Mouse (Mus musculus): ENCODE measurements at regions not wholly inside any gene's neighbourhood (a gene's known extent, or its start where the extent isn't known, plus 50 kb on each side); places are given as distances from the start of the nearest gene placed in this dataset.

DNA sequence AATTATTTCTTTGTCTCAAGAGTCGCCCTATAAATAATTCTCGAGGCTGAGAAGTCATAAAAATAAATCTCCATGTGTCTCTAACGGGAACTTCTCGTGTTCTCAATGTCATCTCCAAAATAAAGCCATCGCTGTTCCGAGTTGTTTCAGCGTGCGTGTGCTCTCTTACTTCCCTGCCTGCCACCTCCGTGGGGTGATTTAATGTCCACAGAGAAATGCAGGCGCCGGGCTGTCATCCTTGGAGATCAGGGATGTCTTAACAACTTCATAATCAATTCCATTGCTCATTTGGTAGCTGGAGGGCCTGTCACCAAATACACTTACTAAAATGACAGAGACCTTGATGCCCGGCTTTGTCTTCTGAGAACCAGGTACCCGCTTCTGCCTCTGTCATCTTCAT lies 161.8 kb downstream of the Pmp22 start:
- no peak for DNase-seq

DNA sequence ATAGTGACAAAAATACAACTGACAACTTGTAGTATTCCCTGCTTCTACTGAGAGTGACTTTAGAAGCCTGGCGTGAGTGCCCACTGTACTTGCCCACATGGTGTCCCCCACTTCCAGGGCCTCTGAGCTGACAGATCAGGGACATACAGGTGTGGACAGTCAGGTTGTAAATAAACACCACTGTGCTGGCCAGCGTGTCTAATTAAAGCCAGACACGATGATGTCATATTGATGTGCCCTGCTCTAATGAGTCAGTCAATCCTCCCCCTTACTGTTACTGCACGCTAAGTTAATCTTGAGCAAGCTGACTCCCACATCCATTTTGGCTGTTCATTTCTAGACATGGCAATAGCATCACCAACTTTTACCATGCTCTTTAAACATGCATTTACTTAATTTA lies 164.7 kb downstream of the Pmp22 start:
- DNase-seq: no peak

DNA sequence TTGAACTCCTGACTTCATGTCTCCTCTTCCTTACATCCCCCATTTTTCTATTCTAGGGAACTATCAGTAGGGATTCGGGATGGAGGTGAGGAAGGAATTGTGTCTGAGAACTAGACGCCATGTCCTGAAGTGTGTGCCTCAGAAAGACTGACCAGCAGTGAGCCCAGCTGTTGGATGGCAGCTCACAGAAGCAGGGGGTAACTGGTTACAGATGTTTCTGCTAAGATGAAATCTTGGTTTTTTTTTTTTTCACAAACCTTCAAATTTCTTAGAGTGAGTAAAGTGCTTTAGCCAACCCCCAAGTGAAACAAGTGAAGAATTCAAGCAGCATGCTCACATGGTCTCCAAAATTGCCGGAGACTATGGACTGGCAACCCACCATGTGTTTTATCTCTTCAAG lies 165.7 kb downstream of the Pmp22 start:
- DNase-seq: no peak

DNA sequence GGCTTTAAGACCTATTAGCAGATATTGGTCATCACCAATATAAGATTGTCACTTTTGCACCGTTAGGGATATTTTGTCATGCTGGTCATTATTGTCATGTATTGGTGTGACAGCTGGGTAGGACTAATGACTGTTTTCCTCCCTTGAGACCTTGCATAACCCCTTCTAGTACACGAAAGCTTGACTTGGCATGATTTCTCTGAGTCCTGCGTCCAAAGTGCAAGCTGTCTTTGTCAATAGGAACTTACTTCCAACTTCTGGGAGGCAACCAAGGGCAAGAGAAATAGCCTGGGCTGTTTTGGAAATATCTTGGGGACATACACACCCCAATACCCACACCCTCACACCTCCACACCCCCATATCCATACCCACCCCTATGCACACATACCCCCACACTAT lies 167.7 kb downstream of the Pmp22 start:
- no peak for DNase-seq

DNA sequence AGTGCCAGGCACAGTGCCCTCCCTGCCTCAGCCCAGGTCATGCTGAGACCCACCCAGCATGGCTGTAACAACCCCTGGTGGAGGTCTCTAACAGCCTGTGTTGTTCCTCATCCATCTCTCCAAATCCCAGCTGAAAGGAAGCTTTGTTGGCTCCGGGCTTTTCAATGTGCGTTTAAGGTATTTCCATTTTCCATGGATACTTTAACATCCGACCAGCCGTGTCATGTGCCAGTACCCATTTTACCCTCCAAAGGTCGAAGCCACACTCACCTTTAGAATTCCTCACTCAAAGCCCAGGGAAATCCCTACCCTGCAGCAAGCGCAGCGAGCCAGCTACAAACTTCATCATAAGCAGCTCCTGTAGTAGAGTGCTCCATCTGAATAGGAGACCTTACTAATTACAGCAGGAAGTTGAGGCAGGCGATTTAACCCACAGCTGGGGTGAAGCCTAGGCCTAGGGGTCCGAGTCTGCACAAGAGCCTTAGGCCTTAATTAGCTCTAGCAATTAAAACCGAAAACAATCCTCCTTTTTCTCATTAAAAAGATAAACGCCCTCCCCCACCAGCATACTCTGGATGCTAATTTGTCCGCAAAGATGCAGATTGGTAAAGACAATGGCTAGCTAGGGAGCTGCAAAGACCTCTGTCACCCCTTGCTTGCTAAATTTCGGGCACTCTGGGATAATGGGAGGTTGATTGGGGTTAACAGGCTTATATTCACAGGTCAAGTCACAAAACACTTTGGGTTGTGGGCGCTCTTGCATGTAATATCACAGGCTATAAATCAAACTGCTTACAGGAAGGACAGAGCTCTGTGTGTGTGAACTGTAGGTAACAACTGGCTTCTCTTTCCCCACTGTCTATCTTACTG lies 171.2 kb downstream of the Pmp22 start:
- DNase-seq: no peak

DNA sequence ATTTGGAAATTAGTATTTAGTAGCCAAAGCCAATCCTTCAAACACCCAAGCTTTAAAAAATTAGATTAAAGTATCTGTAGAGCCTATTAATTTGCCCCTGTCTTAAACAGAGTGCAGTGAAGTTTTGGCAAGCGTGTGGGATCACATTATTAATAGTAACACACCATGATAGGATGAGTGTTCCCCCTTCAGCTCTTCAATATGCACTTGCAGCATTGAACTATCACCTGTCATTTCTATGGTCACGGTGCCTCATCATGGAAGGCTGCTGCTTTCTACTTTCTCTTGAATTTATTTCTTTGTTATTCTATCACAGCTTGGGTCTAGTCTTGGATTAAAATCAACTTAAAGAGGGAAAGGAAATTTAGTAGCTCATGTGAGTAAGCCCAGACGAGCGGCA lies 196.4 kb downstream of the Pmp22 start:
- no peak for DNase-seq

DNA sequence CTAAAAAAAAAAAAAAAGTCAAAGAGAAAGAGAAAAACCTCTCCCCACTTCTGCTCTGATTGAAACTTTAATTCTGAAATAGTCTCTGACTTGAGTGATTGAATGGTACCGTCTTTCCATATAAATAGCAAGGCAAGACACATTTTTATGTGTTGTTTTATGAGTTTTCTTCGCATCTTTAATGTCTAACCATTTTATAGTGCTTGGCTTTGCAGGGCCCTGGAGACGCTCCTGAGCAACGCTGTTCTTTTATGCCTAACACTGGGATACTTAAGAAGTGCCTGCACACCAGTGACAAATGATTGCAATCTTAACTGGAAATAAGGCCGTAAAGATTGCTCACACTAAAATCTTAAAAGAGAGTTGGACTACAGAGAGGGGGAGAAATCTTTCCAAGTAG lies 198.1 kb downstream of the Pmp22 start:
- DNase-seq: no peak

DNA sequence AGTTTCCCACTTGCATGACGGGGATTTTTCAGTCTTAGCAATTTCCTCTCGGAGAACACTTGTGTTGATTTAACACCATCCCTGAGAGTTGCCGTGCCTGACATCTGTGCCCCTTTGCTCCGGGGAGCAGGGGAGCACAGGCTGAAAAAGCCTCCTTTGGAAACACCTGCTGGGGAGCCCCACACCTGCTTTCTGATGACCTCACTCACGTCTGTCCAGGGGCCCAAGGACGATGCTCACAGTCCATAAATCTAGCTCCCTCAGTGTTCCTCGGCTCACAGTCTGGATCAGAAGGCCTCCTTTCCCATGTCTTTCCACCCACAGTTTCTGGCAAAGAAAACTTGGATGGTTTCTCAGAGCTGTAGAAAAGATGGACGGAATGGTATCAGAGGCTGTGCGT lies 208.7 kb downstream of the Pmp22 start:
- no peak for DNase-seq

DNA sequence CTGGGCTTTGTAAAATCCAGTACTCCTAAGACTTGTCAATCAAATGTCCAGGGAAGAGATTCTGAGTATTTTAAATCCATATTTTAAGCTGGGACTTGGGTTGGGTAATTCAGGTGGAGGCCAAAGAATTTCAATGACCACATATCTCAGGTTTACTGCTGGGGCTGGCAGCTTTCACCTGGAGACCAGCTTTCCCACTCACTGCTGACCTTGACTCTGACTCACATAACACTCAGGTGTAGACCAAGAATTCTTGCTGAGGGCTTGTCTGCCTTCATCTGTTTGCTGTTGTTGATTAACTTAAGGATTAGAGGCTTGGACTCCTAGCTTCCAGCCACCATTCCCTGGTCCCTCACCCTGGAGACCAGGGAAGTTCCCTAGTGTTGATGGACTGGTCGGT lies 209.5 kb downstream of the Pmp22 start:
- no peak for DNase-seq

DNA sequence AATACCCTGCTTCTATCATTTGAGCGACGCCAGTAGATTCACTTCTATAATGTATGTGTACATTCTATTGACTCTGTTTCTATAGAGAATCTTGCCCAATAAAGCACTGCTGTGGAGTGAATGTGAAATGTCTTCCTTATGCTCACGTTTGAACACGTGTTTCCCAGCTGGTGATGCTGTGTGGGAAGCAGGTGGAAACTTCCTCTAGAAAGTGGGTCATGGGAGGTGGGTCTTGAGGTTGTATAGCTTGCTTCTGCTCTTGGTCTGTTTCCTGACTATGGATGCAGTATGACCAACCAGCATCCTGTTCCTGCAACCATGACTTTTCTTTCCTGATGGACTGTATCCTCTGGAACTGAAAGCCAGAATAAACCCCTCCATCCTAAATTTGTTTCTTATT lies 216.9 kb downstream of the Pmp22 start:
- no peak for DNase-seq

DNA sequence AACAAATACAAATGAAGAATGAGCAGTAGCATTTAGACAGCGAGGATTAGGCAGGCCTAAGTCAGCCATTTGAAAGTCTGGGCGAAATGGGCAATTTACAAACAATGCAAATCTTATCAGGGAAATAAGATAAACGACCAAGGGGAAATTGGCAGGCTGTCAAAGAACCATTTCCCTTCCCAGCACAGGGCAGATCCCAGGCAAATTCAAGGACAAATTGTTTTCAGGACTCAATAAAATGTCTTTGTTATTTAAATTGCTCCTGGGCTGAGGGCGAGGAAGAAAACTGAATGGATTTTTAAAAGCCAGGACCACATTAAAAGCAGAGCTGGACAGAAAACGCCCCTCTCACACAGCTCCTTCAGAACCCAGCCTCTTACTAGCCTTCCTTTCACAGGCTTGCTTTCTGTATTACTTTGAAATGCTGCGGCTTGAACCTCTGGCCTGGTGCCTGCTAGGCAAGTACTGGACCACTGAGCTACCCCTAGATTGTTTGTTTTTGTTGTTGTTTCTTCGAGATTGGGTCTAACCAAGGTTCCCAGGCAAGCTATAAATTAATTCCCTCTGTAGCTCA lies 221.4 kb downstream of the Pmp22 start:
- no peak for DNase-seq

DNA sequence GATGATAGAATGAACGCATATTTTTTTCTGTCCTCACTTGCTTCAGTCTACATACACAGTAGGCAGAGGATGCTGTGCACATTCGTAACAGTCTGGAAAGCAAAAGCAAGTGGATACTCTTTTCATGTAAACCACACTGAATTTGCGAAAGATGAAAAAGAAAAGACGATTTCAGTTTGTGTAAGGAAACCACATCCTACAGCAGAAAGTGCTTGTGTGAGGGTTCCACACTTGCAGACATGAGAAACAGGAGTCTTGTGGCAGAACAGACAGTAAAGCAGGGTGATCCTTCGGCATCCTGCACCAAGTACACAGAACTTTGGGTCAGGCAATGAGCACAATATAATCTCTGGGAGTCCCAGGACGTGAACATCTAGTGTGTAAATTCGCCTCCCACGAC lies 223.2 kb downstream of the Pmp22 start:
- no peak for DNase-seq

DNA sequence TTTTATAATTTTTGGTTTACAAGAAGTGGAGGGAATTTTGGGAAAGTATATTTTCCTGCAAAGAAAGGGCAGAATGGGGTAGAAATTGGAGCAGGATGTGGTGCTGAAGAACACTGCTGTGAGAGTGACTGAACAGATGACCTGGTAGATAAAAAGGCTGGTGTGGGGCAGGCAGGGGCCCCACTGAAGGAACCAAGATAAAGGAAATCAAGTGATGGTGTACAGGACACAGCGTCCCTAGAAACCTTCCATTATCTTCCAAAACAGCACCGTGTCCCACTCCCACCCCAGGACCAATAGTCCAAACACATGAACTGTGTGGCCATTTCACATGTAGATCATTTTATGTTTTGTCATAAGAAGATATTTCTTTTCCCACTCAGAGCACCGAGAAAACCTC lies 224.2 kb downstream of the Pmp22 start:
- no peak for DNase-seq

DNA sequence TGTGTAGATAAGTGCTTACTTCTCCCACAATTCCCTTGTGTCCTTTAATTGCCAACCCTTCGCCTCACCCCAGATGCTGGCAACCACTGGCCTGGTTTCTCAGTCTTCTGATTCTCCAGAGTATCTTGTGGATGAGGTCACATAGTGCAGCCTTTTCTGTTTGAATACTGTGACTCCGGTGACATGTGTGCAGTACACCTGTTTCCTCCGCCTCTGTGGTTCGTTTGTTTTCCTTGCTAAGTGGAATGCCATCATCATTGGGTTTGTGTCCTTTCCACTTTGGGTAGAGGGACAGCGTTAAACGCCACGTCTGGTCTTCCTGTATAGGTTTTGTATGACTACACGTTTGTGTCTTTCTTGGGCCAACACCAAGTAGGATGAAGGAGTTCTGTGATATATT lies 224.9 kb downstream of the Pmp22 start:
- no peak for DNase-seq

DNA sequence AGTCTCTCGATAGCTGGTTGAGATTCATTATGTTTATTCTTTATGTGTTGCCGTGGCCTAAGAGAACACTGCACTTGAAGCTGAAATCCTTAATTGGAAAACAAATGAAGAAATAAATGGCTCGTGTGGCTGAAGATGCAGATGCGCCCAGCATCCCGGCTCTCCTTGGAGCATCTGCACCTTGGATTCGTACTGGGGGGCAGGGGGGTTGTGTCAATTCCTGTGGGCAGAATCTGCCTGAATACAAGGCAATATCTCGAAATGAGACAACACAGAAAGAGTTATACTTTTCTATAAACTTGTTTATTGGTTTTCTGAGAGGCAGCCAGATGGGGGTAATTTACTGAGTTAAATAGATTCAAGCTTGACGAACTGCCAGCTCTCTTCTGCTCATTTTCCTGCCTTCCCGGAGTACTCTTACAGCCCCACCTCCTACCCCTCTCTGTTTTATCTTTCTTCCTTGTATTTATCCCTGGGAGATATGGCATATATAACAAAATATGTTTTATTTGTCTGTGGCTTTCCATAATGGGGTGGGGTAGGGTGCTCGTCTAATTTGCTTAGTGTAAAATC lies 229.1 kb downstream of the Pmp22 start:
- DNase-seq: no peak

DNA sequence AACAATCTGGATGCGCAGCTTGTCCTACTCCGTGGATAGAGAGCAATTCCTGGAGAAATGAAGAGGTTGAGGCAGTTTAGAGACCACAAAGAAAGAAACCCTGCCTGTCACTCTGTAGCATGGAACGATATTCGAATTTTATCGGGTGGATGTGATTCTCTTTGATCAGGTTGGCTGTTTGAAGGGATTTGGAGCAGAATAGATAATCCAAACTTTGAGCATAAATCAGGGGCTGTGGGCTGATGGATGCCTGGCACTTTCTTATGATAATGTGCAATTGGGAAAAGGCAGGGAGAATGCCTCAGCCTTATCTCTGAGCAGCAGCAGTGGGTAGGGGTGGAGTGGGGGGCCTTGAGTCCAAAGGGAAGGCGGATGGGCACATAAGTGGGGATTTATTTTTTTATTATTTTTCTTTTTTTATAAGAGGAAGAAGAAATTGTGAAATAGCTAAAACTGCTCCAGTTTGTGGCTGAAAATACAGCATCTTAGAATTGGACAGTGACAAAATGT lies 239.0 kb downstream of the Pmp22 start:
- DNase-seq: no peak

DNA sequence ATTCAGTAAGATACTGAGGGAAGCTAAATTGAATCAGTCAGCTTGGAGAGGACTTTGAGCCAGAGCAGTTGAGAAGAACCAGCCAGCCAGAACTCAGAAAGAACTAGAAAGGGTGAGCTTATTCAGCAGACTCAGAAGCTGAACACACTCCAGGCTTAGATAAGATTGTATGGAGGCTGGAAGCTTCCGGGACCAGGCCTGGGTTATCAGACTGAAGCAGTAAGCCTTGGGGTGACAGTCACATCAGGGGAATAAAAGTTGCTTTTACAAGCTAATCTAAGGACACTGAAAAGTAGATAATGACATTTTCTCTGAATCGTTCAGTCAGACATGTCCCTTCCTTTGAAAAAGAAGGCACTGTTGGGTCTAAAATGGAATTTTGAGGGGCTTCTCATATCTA lies 240.7 kb downstream of the Pmp22 start:
- no peak for DNase-seq

DNA sequence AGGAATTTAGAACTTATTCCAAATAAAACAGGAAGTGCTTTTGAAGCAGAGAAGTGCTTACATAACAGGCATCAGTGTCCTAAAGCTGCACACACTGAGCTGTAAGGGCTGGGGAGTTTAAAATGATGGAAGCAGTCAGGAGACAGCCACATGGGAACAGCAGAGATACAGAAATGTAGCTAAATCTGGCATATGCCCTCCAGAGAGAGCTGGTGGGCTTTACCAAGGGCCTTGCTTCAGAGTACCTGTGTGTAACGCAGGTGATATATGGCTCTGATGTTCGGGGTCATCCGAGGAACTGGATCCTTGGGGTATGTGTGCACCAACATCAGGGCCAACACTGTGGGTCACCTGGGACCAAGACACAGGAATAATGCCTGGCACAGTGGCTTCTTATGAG lies 247.5 kb downstream of the Pmp22 start:
- DNase-seq: no peak

DNA sequence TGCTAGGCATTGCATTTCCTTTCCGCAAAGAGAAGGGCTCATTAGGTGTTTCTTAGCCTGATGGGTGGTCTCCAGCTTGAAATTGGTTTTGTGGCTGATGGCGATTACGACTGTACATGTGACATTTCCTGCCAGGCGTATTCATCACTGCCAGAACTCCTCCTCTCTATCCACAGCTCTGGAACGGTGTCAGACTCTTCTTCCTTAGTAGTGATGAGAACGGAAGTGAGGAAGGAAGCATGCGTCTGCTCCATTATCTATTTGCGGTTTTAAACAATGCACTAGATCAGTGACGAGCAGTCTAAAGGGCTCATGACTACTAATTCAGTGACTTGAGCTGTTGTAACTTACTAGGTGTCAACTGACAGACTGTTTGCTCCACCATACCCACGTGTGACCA lies 248.2 kb downstream of the Pmp22 start:
- no peak for DNase-seq

DNA sequence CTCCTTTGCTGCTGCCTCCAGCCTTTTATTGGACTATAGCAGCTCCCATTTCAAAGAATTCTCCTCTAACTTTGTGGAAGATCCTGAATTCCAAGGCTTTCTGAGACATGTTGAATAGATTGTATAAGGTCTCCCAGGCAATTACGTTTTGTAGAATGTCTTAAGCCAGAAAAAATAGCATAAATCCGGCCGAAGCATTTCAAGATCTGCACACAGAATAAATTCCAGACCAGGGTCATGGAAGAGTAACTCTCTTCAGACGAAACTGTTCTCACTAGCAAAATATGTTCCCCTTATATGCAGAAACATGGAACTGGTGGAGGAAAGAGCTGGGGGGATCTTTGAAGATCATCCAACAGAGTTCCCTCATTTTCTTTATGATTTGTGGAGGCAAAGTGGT lies 259.5 kb downstream of the Pmp22 start:
- no peak for DNase-seq

DNA sequence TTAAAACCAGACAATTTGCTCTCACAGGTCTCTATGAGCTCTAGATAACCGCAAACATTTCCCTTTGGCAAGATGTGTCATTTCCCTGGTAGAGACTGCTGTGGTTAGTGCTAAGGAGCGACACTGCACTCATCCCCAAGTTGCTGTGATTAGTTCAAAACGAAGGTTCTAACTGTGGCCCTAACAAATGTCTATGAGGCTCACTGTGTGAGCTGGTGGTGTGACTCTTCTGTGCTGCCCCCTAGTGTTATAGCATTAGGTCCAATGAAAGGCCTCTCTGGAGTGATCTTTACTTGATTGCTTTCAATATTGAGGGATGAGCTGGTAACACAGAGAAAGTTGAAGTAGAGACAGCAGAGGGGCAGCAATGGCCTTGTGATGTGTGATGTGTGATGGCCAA lies 262.7 kb downstream of the Pmp22 start:
- DNase-seq: no peak

DNA sequence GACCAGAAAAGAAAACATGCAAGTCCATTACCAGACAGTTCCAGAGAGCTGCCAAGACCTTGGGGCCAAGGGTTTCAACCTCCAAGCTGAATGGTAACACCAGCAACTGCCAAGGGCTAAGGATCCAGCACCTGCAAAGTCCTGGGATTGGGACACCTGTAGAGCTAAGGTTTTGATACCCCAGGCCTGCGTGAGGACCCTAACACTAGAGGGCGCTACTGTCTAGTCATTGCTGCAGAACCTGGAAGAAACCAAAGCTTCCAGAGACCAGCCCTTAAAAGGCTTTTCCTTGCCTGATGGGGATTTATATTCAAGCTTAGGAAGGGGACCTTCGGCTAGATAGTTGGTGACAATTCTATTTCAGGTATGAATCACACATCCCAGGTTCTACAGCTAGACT lies 263.6 kb downstream of the Pmp22 start:
- DNase-seq: peak; percentile 5

DNA sequence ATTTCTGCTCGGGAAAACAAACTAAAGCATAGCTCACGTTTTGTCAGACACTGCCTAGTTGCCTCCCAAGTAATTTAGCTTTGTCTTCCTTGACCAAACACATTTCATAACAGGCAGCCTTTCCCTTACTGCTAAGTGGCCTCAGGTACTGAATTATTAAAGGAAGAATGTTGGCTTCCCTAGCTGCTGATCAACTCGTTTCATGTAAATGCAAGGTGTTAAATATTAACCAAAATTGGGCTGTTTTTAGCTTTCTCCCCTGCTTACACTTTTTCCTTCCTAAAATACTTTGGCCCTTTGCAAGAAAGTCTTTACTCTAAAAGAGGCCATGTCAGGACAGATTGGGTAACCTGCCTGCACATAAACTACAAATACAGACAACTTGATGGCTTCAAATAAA lies 265.4 kb downstream of the Pmp22 start:
- DNase-seq: no peak

DNA sequence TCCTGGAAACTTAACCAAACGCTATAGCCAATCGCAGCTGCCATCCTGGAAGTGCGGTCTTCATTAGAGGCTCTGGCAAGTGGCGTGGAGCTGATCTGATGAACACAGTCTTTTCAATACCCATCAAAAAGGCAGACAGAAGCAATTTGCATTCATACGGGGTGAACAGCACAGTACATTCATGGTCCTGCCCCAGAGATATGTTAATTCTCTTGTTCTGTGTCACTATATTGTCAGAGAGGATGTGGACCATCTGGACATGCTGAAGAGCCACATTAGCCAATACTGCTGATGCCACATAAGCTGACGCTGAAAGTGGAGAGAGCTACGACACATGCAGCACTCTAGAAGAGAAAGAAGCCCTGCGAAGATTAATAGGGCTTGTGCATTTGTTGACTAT lies 267.6 kb downstream of the Pmp22 start:
- no peak for DNase-seq

Measured in adrenal gland, postnatal 25 days (tissue).